1 mouse cellular context compared by ENCODE assay signal in genomic region chr14:79534206-79534605, GRCm38 (mm10).
TF ChIP-seq lines count a peak whose summit lies in the region.

No protein-coding gene starts in this region.

TF ChIP-seq in MEL, 35 proteins besides CTCF, POLR2A, EP300 and RAD21:
- TF ChIP-seq GATA1 (IDR thresholded peaks at IDR 0.05; ENCODE audit: low read depth, low read length) (no peak), MAZ (IDR thresholded peaks at IDR 0.05; ENCODE audit: low read depth, low read length) (no peak)
